Mouse (Mus musculus) kidney, embryonic 15.5 days (tissue): ENCODE results near the gene Scyl2. TPM values are rescaled to one million over a fixed set of nuclear protein-coding genes. Genes with fewer than 3 reads are reported as not detected.
"Not testable (repeated sequence)": the region's sequence is repeated elsewhere in the genome, so short reads cannot be mapped to it uniquely, and the experiment has no call there.

ENCODE experiments used
- ATAC-seq: fragments of 200-750 bp; cut with Nextera tagmentation; replicated peaks from 2 replicates; pipeline ENCODE4 v1.8.0; 2017; ENCODE audit warnings: moderate TSS enrichment; ENCODE audit not compliant: low FRiP score
- H3K27ac ChIP-seq: fragments of 300-500 bp; sonication (generic); 2 replicates; pipeline ENCODE4 v1.5.1; 2015; ENCODE audit warnings: mild to moderate bottlenecking, inconsistent platforms
- H3K27me3 ChIP-seq: fragments of 300-500 bp; sonication (generic); 2 replicates; pipeline ENCODE4 v1.6.1; 2015; ENCODE audit warnings: inconsistent platforms
- H3K36me3 ChIP-seq: fragments of 300-500 bp; sonication (generic); 2 replicates; pipeline ENCODE4 v1.6.1; 2015; ENCODE audit warnings: inconsistent platforms
- H3K4me1 ChIP-seq: fragments of 300-500 bp; sonication (generic); 2 replicates; pipeline ENCODE4 v1.6.1; 2015; ENCODE audit warnings: inconsistent platforms
- H3K4me2 ChIP-seq: fragments of 300-500 bp; sonication (generic); 2 replicates; pipeline ENCODE4 v1.6.1; 2015; ENCODE audit warnings: moderate library complexity, mild to moderate bottlenecking, inconsistent platforms
- H3K4me3 ChIP-seq: fragments of 300-500 bp; sonication (generic); replicated peaks from 2 replicates; pipeline ENCODE4 v1.5.1; 2015; ENCODE audit warnings: mild to moderate bottlenecking, inconsistent platforms
- H3K9ac ChIP-seq: fragments of 300-500 bp; sonication (generic); 2 replicates; pipeline ENCODE4 v1.6.1; 2015; ENCODE audit warnings: mild to moderate bottlenecking, inconsistent platforms
- H3K9me3 ChIP-seq: fragments of 300-500 bp; sonication (generic); replicated peaks from 2 replicates; pipeline ENCODE4 v1.6.1; 2016; ENCODE audit warnings: inconsistent platforms
- whole genome bisulfite sequencing: fragments of 180-500 bp; shearing (Covaris S2); methylation state at CpG from one replicate; pipeline ENCODE4 v1.1.7; 2015; ENCODE audit warnings: mixed read lengths; 5-methylcytosine and 5-hydroxymethylcytosine counted together
- polyA plus RNA-seq: library from polyadenylated mRNA; unstranded; fragments of >200 nt; fragmentation: Nextera tagmentation; extraction: Ambion mirVana; gene quantifications from 2 replicates; pipeline ENCODE4 v1.2.1, GENCODE M21; 2015

The Scyl2 gene
- polyA plus RNA-seq, 1 experiment from 2014 or later = 7.9 TPM

GRCm38 (mm10) chr10:89697956-89698355, 11.9 kb upstream of the Scyl2 start:
- no peak overlapping the region for H3K27ac ChIP-seq
- no peak overlapping the region for H3K4me2 ChIP-seq
- no peaks in the 10 kb centered on the region for H3K9me3 ChIP-seq
- no peak overlapping the region for H3K9ac ChIP-seq
- H3K4me1 ChIP-seq = no peaks in the 10 kb centered on the region
- H3K36me3 ChIP-seq = no peaks in the 10 kb centered on the region
- H3K27me3 ChIP-seq = no peaks in the 10 kb centered on the region
- no peak for ATAC-seq
- WGBS = 94% methylated on average over 3 of the region's 3 CpGs
- H3K4me3 ChIP-seq = no peak overlapping the region

- not testable (repeated sequence) for H3K4me3 ChIP-seq, H3K27me3 ChIP-seq, H3K4me2 ChIP-seq, H3K4me1 ChIP-seq, ATAC-seq, H3K27ac ChIP-seq, H3K9me3 ChIP-seq, H3K9ac ChIP-seq, H3K36me3 ChIP-seq
- 70% methylated on average over 2 of the region's 2 CpGs for WGBS
These were observed 10.2 kb upstream of the Scyl2 start for GRCm38 (mm10) chr10:89696270-89696669.

- 81% methylated on average over 20 of the region's 20 CpGs for WGBS
- Histone ChIP-seq H3K27me3 (no peaks in the 10 kb centered on the region), H3K9me3 (no peaks in the 10 kb centered on the region), H3K4me3 (no peak overlapping the region), H3K9ac (no peak overlapping the region), H3K36me3 (no peaks in the 10 kb centered on the region), H3K4me1 (no peaks in the 10 kb centered on the region), H3K27ac (no peak overlapping the region), H3K4me2 (no peak overlapping the region)
- no peak for ATAC-seq
These were observed 9.3 kb upstream of the Scyl2 start for GRCm38 (mm10) chr10:89695194-89695911.

- Histone ChIP-seq H3K4me2 (no peak overlapping the region), H3K36me3 (no peaks in the 10 kb centered on the region), H3K27me3 (no peaks in the 10 kb centered on the region), H3K9ac (no peak overlapping the region), H3K9me3 (no peaks in the 10 kb centered on the region), H3K27ac (no peak overlapping the region), H3K4me1 (peaks cover 12% of the 10 kb centered on the region), H3K4me3 (no peak overlapping the region)
- 51% methylated on average over 8 of the region's 8 CpGs for WGBS
- ATAC-seq = no peak
These were observed 3.9 kb upstream of the Scyl2 start for GRCm38 (mm10) chr10:89690021-89690420.

- Histone ChIP-seq H3K4me2 (no peak overlapping the region), H3K36me3 (no peaks in the 10 kb centered on the region), H3K9ac (no peak overlapping the region), H3K27me3 (no peaks in the 10 kb centered on the region), H3K4me1 (peaks cover 14% of the 10 kb centered on the region), H3K27ac (no peak overlapping the region), H3K4me3 (no peak overlapping the region), H3K9me3 (no peaks in the 10 kb centered on the region)
- WGBS = 83% methylated on average over 2 of the region's 2 CpGs
- no peak for ATAC-seq
These were observed 1.4 kb upstream of the Scyl2 start for GRCm38 (mm10) chr10:89687455-89687854.

GRCm38 (mm10) chr10:89685391-89686138, 520 bp downstream of the Scyl2 start:
- Histone ChIP-seq H3K27me3 (no peaks in the 10 kb centered on the region), H3K9me3 (no peaks in the 10 kb centered on the region), H3K27ac (peak overlapping the region; percentile 87), H3K4me2 (peak overlapping the region; percentile 80), H3K9ac (peak overlapping the region; percentile 92), H3K4me3 (peak overlapping the region; percentile 98), H3K4me1 (peaks cover 14% of the 10 kb centered on the region), H3K36me3 (no peaks in the 10 kb centered on the region)
- WGBS = 1% methylated on average over 50 of the region's 51 CpGs
- ATAC-seq = peak; percentile 82

GRCm38 (mm10) chr10:89682961-89683360, 3.1 kb downstream of the Scyl2 start:
- H3K4me1 ChIP-seq = peaks cover 14% of the 10 kb centered on the region
- no peak overlapping the region for H3K4me2 ChIP-seq
- H3K27me3 ChIP-seq = no peaks in the 10 kb centered on the region
- no peaks in the 10 kb centered on the region for H3K36me3 ChIP-seq
- H3K9me3 ChIP-seq = no peaks in the 10 kb centered on the region
- no peak overlapping the region for H3K27ac ChIP-seq
- H3K9ac ChIP-seq = no peak overlapping the region
- no peak for ATAC-seq
- H3K4me3 ChIP-seq = no peak overlapping the region
- WGBS = 84% methylated on average over 10 of the region's 10 CpGs

GRCm38 (mm10) chr10:89682157-89682556, 3.9 kb downstream of the Scyl2 start:
- Histone ChIP-seq H3K9ac (no peak overlapping the region), H3K4me1 (peaks cover 14% of the 10 kb centered on the region), H3K4me3 (no peak overlapping the region), H3K4me2 (no peak overlapping the region), H3K27ac (no peak overlapping the region), H3K9me3 (no peaks in the 10 kb centered on the region), H3K36me3 (no peaks in the 10 kb centered on the region), H3K27me3 (no peaks in the 10 kb centered on the region)
- WGBS = 87% methylated on average over 1 of the region's 1 CpGs
- ATAC-seq = no peak

- Histone ChIP-seq H3K9me3 (no peaks in the 10 kb centered on the region), H3K4me1 (peaks cover 10% of the 10 kb centered on the region), H3K4me3 (no peak overlapping the region), H3K4me2 (no peak overlapping the region), H3K36me3 (no peaks in the 10 kb centered on the region), H3K9ac (no peak overlapping the region), H3K27me3 (no peaks in the 10 kb centered on the region), H3K27ac (no peak overlapping the region)
- 91% methylated on average over 4 of the region's 4 CpGs for WGBS
- no peak for ATAC-seq
These were observed 4.4 kb downstream of the Scyl2 start for GRCm38 (mm10) chr10:89681706-89682105.

GRCm38 (mm10) chr10:89680517-89680916, 5.6 kb downstream of the Scyl2 start:
- no peak overlapping the region for H3K4me2 ChIP-seq
- no peaks in the 10 kb centered on the region for H3K27me3 ChIP-seq
- no peaks in the 10 kb centered on the region for H3K9me3 ChIP-seq
- 91% methylated on average over 3 of the region's 3 CpGs for WGBS
- no peak for ATAC-seq
- no peak overlapping the region for H3K27ac ChIP-seq
- peaks cover 7% of the 10 kb centered on the region for H3K4me1 ChIP-seq
- no peak overlapping the region for H3K4me3 ChIP-seq
- H3K36me3 ChIP-seq = no peaks in the 10 kb centered on the region
- H3K9ac ChIP-seq = no peak overlapping the region

GRCm38 (mm10) chr10:89679448-89679847, 6.6 kb downstream of the Scyl2 start:
- Histone ChIP-seq H3K4me3 (no peak overlapping the region), H3K27ac (no peak overlapping the region), H3K9me3 (no peaks in the 10 kb centered on the region), H3K27me3 (no peaks in the 10 kb centered on the region), H3K4me2 (no peak overlapping the region), H3K9ac (no peak overlapping the region), H3K36me3 (no peaks in the 10 kb centered on the region), H3K4me1 (no peaks in the 10 kb centered on the region)
- no peak for ATAC-seq
- WGBS = 84% methylated on average over 1 of the region's 1 CpGs

GRCm38 (mm10) chr10:89678054-89678453, 8.0 kb downstream of the Scyl2 start:
- H3K4me1 ChIP-seq = no peaks in the 10 kb centered on the region
- H3K4me2 ChIP-seq = no peak overlapping the region
- WGBS = 94% methylated on average over 4 of the region's 4 CpGs
- no peak overlapping the region for H3K27ac ChIP-seq
- no peak for ATAC-seq
- H3K9ac ChIP-seq = no peak overlapping the region
- H3K36me3 ChIP-seq = no peaks in the 10 kb centered on the region
- no peaks in the 10 kb centered on the region for H3K9me3 ChIP-seq
- no peaks in the 10 kb centered on the region for H3K27me3 ChIP-seq
- no peak overlapping the region for H3K4me3 ChIP-seq
